Mouse (Mus musculus) spleen, adult 2 months (tissue): Measurements from ENCODE around the gene Hjurp. TPM values are rescaled to one million over a fixed set of nuclear protein-coding genes. Genes with fewer than 3 reads are reported as not detected.

Experiments used
- DNase-seq, 2 experiments: peaks; one replicate each; pipeline versions ENCODE4 v3.0.0 to v3.0.0-alpha.2; 2012 to 2021; ENCODE audit warnings: low spot score in 2 of 2, low read depth in 1 of 2
- H3K27ac ChIP-seq: fragments of 200-500 bp; 2 replicates; pipeline ENCODE4 v1.5.1; 2012; ENCODE audit warnings: low read length, inconsistent platforms; ENCODE audit not compliant: insufficient read depth
- H3K27me3 ChIP-seq: fragments of 200-500 bp; 2 replicates; pipeline ENCODE4 v1.6.1; 2012; ENCODE audit warnings: mild to moderate bottlenecking, moderate library complexity, low read length, inconsistent platforms; ENCODE audit not compliant: control insufficient read depth, insufficient read depth
- H3K36me3 ChIP-seq: fragments of 200-500 bp; 2 replicates; pipeline ENCODE4 v1.6.1; 2012; ENCODE audit warnings: mild to moderate bottlenecking, low read length, inconsistent platforms; ENCODE audit not compliant: control insufficient read depth, insufficient read depth
- H3K4me1 ChIP-seq: fragments of 200-500 bp; 2 replicates; pipeline ENCODE4 v1.6.1; 2011; ENCODE audit warnings: inconsistent platforms; ENCODE audit not compliant: control insufficient read depth, insufficient read depth, insufficient read length
- H3K4me3 ChIP-seq: fragments of 200-500 bp; 2 replicates; pipeline ENCODE4 v1.5.1; 2011; ENCODE audit warnings: mild to moderate bottlenecking, inconsistent platforms; ENCODE audit not compliant: insufficient read depth, insufficient read length; ENCODE audit errors: extremely low read depth
- CTCF ChIP-seq: fragments of 200-500 bp; IDR thresholded peaks from 2 replicates; pipeline ENCODE4 v1.5.1; 2011; ENCODE audit warnings: mild to moderate bottlenecking, inconsistent platforms; ENCODE audit not compliant: insufficient read depth, insufficient read length, insufficient replicate concordance; ENCODE audit errors: extremely low read depth
- POLR2A ChIP-seq: fragments of 200-500 bp; IDR thresholded peaks from 2 replicates; pipeline ENCODE4 v1.6.1; 2011; ENCODE audit warnings: low read depth, low read length, inconsistent platforms
- WGBS: fragments of 180-500 bp; shearing (Covaris S2); methylation state at CpG from one replicate; pipeline ENCODE4 v1.1.7; 2018; 5-methylcytosine and 5-hydroxymethylcytosine counted together
- polyA plus RNA-seq: library from polyadenylated mRNA; depleted of rRNA; stranded (reverse); fragments of >200 nt; gene quantifications from 2 replicates; pipeline ENCODE4 v1.2.3, GENCODE M21; 2012

Gene Hjurp
- polyA plus RNA-seq, 1 experiment, result 47.2 TPM

DNA sequence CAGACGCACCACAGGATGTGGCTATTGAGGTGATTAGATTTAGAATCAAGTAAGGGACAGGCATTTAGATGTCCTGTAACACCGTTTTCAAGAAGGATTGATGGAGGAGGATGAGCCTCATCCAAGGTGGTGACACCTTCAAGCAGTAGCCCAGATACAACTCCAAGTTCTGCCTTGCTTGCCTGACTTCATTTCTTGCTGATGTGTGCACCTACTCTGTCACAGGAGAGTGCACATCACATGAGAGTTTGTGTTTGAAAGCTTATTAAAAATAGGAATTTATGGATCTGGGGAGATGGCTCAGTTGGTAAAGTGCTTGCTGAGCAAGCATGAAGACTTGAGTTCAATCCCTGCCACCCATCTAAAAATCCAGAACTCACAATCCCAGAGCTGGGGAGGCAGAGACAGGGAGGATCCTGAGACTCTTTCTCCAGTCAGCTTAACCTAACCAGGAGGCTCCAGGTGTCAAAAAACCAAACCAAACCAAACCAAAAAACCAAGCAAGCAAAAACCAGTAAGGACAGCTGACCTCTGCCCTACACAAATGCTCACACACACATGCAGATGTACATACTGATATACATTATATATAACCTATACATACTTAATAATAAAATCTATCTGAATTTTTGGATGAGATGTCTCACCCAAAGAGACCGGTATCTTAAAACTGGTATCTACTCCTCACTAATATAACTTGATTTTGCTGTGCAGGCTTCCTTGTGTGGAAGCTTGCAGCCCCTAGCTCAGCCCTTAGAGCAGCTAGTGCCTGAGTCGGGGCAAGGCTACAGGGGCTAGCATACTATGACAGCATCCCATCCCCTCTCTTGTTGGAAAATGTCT is 21.5 kb upstream of the Hjurp start:
- Histone ChIP-seq H3K36me3 (no peaks in the 10 kb centered on the region), H3K27ac (no peak overlapping the region), H3K27me3 (no peaks in the 10 kb centered on the region), H3K4me3 (no peak overlapping the region), H3K4me1 (no peaks in the 10 kb centered on the region)
- TF ChIP-seq POLR2A, result no peak
- no peak for TF ChIP-seq CTCF
- 63% methylated on average over 4 of the region's 4 CpGs for WGBS
- DNase-seq, result no peak

DNA sequence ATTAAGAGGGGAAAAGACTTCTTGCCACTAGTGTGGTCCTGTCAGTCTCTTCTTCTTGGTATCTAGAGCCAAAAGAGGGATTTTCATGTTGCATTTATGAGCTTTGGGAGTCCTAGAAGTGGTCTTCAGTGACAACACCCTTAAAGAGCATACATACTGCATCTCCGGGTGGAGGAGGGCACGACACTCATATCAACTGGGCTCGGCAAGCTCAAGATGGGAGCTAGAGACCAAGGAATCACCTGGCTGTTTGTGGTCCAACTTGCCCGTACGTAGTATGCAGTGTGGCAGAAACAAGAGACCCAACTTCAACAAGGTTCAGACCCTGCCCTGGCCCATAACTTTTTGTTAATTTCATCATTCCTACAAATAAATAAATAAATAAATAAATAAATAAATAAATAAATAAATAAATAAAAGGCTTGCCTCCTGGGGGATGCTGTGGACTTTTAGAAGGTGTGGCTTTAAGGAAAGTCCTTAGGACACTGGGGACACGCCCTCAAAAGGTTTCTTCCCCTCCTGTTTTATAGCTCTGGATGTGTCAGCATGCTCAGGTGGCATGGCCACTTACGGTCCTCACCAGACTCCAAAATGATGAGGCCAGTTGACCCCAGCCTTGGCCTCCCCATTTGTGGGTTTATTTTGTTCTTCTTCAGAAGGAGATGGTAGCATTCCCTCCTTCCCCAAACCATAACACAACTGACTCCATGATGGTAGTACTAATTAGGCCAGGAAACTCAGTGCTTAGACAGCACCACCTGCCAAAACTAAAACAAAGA is 20.2 kb upstream of the Hjurp start:
- Histone ChIP-seq H3K27ac (no peak overlapping the region), H3K27me3 (no peaks in the 10 kb centered on the region), H3K4me3 (no peak overlapping the region), H3K4me1 (no peaks in the 10 kb centered on the region), H3K36me3 (no peaks in the 10 kb centered on the region)
- 67% methylated on average over 7 of the region's 7 CpGs for whole genome bisulfite sequencing
- DNase-seq, result no peak
- TF ChIP-seq CTCF (no peak), POLR2A (no peak)

DNA sequence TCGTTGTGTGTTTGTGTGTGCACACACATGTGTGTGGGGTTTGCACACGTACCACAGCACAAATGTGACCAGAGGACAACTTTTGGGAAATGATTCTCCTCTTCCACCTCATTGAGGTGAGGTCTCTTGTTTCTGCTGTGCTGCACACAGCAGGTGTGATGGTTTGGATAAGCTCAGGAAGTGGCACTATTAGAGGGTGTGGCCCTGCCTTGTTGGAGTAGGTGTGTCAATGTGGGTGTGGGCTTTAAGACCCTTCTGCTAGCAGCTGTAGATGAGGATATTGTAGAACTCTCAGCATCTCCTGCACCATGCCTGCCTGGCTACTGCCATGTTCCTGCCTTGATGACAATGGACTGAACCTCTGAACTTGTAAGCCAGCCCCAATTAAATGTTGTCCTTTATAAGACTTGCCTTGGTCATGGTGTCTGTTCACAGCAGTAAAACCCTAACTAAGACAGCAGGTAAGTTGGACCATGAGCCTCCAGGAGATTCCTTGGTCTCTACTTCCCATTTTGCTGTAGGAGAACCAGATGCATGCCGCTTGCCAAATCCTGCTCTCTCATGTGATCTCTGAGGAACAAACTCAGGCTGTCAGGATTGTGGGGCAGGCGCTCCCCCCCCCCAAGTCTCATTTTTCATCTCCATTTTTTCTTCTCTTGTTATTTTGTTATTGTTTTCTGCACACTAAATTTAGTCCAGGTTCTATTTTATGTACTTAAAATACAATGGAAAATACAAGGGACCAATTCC is 18.9 kb upstream of the Hjurp start:
- 73% methylated on average over 4 of the region's 4 CpGs for WGBS
- no peak overlapping the region for H3K4me3 ChIP-seq
- TF ChIP-seq POLR2A (no peak), CTCF (no peak)
- DNase-seq, result no peak
- no peaks in the 10 kb centered on the region for H3K27me3 ChIP-seq
- no peaks in the 10 kb centered on the region for H3K4me1 ChIP-seq
- no peak overlapping the region for H3K27ac ChIP-seq
- H3K36me3 ChIP-seq, result no peaks in the 10 kb centered on the region

DNA sequence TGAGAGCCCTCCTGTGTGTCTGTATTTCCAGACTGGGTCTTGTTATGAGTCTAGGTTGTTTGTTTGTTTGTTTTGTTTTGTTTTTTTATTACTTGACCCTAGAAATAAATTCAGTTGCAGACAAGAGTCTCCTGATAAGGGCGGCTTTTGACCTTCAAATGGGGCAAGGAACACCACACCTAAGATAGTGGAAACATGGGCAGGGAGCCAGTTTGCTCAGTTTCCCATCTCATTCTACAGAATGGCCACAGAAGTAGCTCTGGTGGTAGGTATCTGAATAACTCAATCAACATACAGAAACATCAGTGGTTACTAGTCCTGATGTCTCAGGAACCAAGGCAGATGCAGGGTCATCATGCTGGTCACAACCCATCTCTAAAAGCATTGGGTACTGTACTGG is 17.2 kb upstream of the Hjurp start:
- Histone ChIP-seq H3K27me3 (no peaks in the 10 kb centered on the region), H3K4me1 (no peaks in the 10 kb centered on the region), H3K4me3 (no peak overlapping the region), H3K36me3 (no peaks in the 10 kb centered on the region), H3K27ac (no peak overlapping the region)
- 19% methylated on average over 1 of the region's 1 CpGs for WGBS
- no peak for TF ChIP-seq CTCF
- no peak for TF ChIP-seq POLR2A
- no peak for DNase-seq

DNA sequence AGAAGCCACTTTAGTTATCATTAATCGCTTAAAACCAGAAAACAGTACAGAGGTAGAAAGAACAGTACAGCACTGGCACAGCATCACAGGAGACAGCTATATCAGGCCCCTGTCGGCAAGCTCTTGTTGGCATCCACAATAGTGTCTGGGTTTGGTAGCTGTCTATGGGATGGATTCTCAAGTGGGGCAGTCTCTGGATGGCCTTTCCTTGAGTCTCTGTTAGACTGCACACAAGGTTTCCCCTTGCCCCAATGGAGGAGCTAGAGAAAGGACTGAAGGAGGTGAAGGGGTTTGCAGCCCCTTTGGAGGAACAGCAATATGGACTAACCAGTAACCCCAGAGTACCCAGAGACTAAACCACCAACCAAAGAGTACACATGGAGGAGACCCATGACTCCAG is 14.6 kb upstream of the Hjurp start:
- Histone ChIP-seq H3K36me3 (no peaks in the 10 kb centered on the region), H3K4me1 (no peaks in the 10 kb centered on the region), H3K4me3 (no peak overlapping the region), H3K27me3 (no peaks in the 10 kb centered on the region), H3K27ac (no peak overlapping the region)
- no peak for DNase-seq
- WGBS, result 51% methylated on average over 2 of the region's 2 CpGs
- TF ChIP-seq CTCF, result no peak
- TF ChIP-seq POLR2A, result no peak

DNA sequence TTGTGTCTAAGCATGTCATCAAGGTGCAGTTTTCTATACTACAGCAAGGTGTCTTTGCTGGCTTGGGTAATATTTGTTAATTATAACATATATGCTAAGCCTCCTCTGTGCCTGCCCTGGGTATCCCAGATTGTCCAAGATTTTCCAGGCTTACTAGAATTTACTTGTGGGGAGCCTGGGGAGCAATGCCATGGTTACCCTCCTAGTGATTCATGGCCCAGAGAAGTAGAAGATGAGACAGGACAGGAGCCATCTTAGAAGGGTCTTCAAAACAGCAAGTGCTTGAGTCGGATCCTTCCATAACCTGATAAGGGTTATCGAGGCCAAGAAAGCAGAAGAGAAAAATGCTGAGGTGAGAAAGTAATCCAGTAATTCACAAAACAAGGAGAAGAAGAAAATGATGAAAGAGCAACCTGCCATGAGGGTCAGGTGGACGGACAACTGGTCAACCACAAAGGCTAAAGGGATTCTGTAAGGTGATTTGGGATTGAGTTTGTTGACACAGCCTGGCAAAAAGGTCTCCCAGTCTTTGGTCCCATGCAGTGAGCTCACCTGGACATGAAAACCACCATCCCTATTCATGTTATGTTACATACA is 14.1 kb upstream of the Hjurp start:
- H3K27ac ChIP-seq, result no peak overlapping the region
- TF ChIP-seq CTCF (no peak), POLR2A (no peak)
- no peak overlapping the region for H3K4me3 ChIP-seq
- no peak for DNase-seq
- 63% methylated on average over 3 of the region's 3 CpGs for WGBS
- no peaks in the 10 kb centered on the region for H3K27me3 ChIP-seq
- H3K4me1 ChIP-seq, result no peaks in the 10 kb centered on the region
- no peaks in the 10 kb centered on the region for H3K36me3 ChIP-seq
